Comparison of ENCODE assay signal across 9 mouse cellular contexts in the genomic region with DNA sequence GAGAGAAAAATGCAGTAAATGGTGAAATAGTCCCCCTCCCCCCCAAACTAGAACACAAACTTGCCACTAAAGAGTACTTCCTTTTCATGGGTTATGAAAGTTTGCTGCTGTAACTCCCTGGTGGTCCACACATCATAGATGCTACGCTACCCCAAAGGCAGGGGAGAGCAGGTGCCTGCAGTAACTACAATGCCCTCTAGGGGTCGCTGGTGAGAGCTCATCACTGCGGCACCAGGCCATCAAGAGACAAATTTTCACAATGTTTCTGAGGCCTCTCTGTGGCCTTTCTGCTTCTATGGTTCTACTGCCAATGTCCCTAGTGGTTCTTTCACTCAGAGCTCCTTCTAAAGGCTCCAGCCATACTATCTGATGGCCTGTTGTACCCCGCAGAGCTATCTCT. TPM values are rescaled to one million over a fixed set of nuclear protein-coding genes. Genes with fewer than 3 reads are reported as not detected.
DNase-seq lines count a peak whose midpoint lies in the region.
"Had no signal": no experiment of that assay in that cellular context is flagged by ENCODE, and none has a peak within 500 bp of the region (broad histone marks: within the 10 kb centered on the region; RNA-seq: fewer than 3 reads in every experiment).

No protein-coding gene starts in this region.

- peaks cover 27% of the 10 kb centered on the region for H3K27me3 ChIP-seq in heart, embryonic 10.5 days (ENCODE audit: insufficient read depth, poor library complexity, severe bottlenecking)
- peaks cover 33% of the 10 kb centered on the region for H3K27me3 ChIP-seq in limb, embryonic 10.5 days (ENCODE audit: low read depth, poor library complexity, severe bottlenecking)

- no peak overlapping the region for H3K27ac ChIP-seq in heart, embryonic 10.5 days
- no peak overlapping the region for H3K27ac ChIP-seq in limb, embryonic 10.5 days
- H3K27ac ChIP-seq: embryonic facial prominence, embryonic 15.5 days had no signal

- 34% methylated on average over 4 of the region's 4 CpGs for WGBS in heart, embryonic 10.5 days
- 33% methylated on average over 4 of the region's 4 CpGs for whole genome bisulfite sequencing in limb, embryonic 10.5 days

- H3K4me3 ChIP-seq in heart, embryonic 10.5 days, result no peak overlapping the region
- H3K4me3 ChIP-seq in limb, embryonic 10.5 days, result no peak overlapping the region
- H3K4me3 ChIP-seq: embryonic facial prominence, embryonic 15.5 days had no signal

- H3K36me3 ChIP-seq in heart, embryonic 10.5 days, result no peaks in the 10 kb centered on the region
- no peaks in the 10 kb centered on the region for H3K36me3 ChIP-seq in limb, embryonic 10.5 days
- H3K36me3 ChIP-seq: embryonic facial prominence, embryonic 15.5 days had no signal

- no peaks in the 10 kb centered on the region for H3K9me3 ChIP-seq in heart, embryonic 10.5 days
- H3K9me3 ChIP-seq in limb, embryonic 10.5 days (replicated peaks), result no peaks in the 10 kb centered on the region

- H3K4me1 ChIP-seq in heart, embryonic 10.5 days, result peaks cover 23% of the 10 kb centered on the region
- H3K4me1 ChIP-seq in limb, embryonic 10.5 days, result peaks cover 26% of the 10 kb centered on the region

- DNase-seq in heart, postnatal 4 days, result peak; percentile 55
- DNase-seq in heart, embryonic 10.5 days (ENCODE audit: low spot score), result no peak
- peak; percentile 64 for DNase-seq in right cerebral cortex, postnatal 4 days
- DNase-seq in right cerebral cortex, postnatal 25 days, result no peak
- DNase-seq in c-Kit-positive CD71-positive TER-119-negative erythroid progenitor cells, embryonic 14.5 days (ENCODE audit: low read depth), result peak; percentile 10
- peak; percentile 76 for DNase-seq in limb, embryonic 10.5 days (ENCODE audit: low spot score)
- DNase-seq in thymus, postnatal 0 days (ENCODE audit: low spot score), result peak; percentile 46
- no peak for DNase-seq in urinary bladder, postnatal 25 days (ENCODE audit: low spot score)

RNA-seq across cellular contexts. Expression of gene Arhgap8, which starts 38.6 kb away (rescaled TPM):
- total RNA-seq in heart, postnatal 4 days (2021), result 1 to 10 TPM; 3.8 to 4.0 TPM
- polyA plus RNA-seq in heart, embryonic 10.5 days (2016; fragmentation: Nextera tagmentation; extraction: Ambion mirVana), result 4.3 and 6.5 TPM in 2 replicates
- polyA plus RNA-seq in limb, embryonic 10.5 days (2016; fragmentation: Nextera tagmentation; extraction: Ambion mirVana), result 3.5 and 4.1 TPM in 2 replicates
- 28.7 and 30.5 TPM in 2 replicates for polyA plus RNA-seq in thymus, postnatal 0 days (2015; fragmentation: Nextera tagmentation; extraction: Ambion mirVana)

Comparison
In these comparisons a context has a peak if more than half of its experiments do, and no peak if none do; other contexts are left out.
1. DNase-seq: peak in heart, postnatal 4 days (single experiment), right cerebral cortex, postnatal 4 days (single experiment), c-Kit-positive CD71-positive TER-119-negative erythroid progenitor cells, embryonic 14.5 days (single experiment), limb, embryonic 10.5 days (single experiment) and thymus, postnatal 0 days (single experiment); none in heart, embryonic 10.5 days (single experiment), right cerebral cortex, postnatal 25 days (single experiment) and urinary bladder, postnatal 25 days (single experiment).